Mouse (Mus musculus): ENCODE measurements around the gene Abca7.
"Not testable (repeated sequence)": the region's sequence is repeated elsewhere in the genome, so short reads cannot be mapped to it uniquely, and the experiment has no call there.

Gene Abca7

GRCm38 (mm10) chr10:80023758-80024157, 27.5 kb downstream of the Abca7 start:
- DNase-seq, result no peak

- DNase-seq, result no peak
These were observed 28.1 kb downstream of the Abca7 start for GRCm38 (mm10) chr10:80024229-80025043.

GRCm38 (mm10) chr10:80025044-80025347, 28.7 kb downstream of the Abca7 start:
- no peak for DNase-seq

GRCm38 (mm10) chr10:80025463-80025862, 29.2 kb downstream of the Abca7 start:
- DNase-seq, result no peak

GRCm38 (mm10) chr10:80025889-80026288, 29.6 kb downstream of the Abca7 start:
- DNase-seq, result no peak

- DNase-seq, result no peak
These were observed 31.6 kb downstream of the Abca7 start for GRCm38 (mm10) chr10:80027681-80028520.

- no peak for DNase-seq
These were observed 32.2 kb downstream of the Abca7 start for GRCm38 (mm10) chr10:80028521-80028846.

GRCm38 (mm10) chr10:80030191-80030590, 33.9 kb downstream of the Abca7 start:
- no peak for DNase-seq

GRCm38 (mm10) chr10:80030736-80031135, 34.4 kb downstream of the Abca7 start:
- no peak for DNase-seq

- DNase-seq, result peak; percentile 44
These were observed 36.6 kb downstream of the Abca7 start for GRCm38 (mm10) chr10:80032799-80033480.

- peak; percentile 63 for DNase-seq
These were observed 37.5 kb downstream of the Abca7 start for GRCm38 (mm10) chr10:80033511-80034391.

- DNase-seq, result no peak
These were observed 38.9 kb downstream of the Abca7 start for GRCm38 (mm10) chr10:80035148-80035547.

GRCm38 (mm10) chr10:80035686-80036085, 39.4 kb downstream of the Abca7 start:
- DNase-seq, result no peak

- peak; percentile 45 for DNase-seq
These were observed 40.5 kb downstream of the Abca7 start for GRCm38 (mm10) chr10:80036832-80037231.

GRCm38 (mm10) chr10:80039559-80039979, 43.3 kb downstream of the Abca7 start, which contains the start of gene Polr2e:
Polr2e (minus strand) TSS chr10:80039795.
- DNase-seq, result peak; percentile 99

GRCm38 (mm10) chr10:80041409-80042060, 45.2 kb downstream of the Abca7 start:
- DNase-seq, result not testable (repeated sequence)

GRCm38 (mm10) chr10:80044087-80044486, 47.8 kb downstream of the Abca7 start:
- DNase-seq, result peak; percentile 52

GRCm38 (mm10) chr10:80045364-80045763, 49.1 kb downstream of the Abca7 start:
- not testable (repeated sequence) for DNase-seq

- DNase-seq, result no peak
These were observed 49.5 kb downstream of the Abca7 start for GRCm38 (mm10) chr10:80045766-80046165.

- DNase-seq, result peak; percentile 16
These were observed 50.8 kb downstream of the Abca7 start, which contains the start of gene Gpx4 for GRCm38 (mm10) chr10:80047041-80047565. Gpx4 (plus strand) TSS chr10:80047166.

GRCm38 (mm10) chr10:80048396-80048795, 52.1 kb downstream of the Abca7 start:
- no peak for DNase-seq

Measured in cerebellum, adult 9-11 months (tissue).